Mouse (Mus musculus) mouse trophoblast stem cell (cell line): ENCODE data around the gene Rsu1.

Source experiments
- in situ Hi-C, 2 experiments: fragments of 300-500 bp; cut with MseI, MboI; formaldehyde crosslinking; loops; 2 replicates in 1 of 2; 3 replicates in 1 of 2; pipeline ENCODE4 v1.15.1; 2025

Gene Rsu1

GRCm38 (mm10) chr2:13080476-13080875 is 190.7 kb downstream of the Rsu1 start:
- in situ Hi-C loops = no loop called here

- in situ Hi-C loops = no loop called here
Observed at GRCm38 (mm10) chr2:13072243-13072642, 199.0 kb downstream of the Rsu1 start.

GRCm38 (mm10) chr2:13060426-13061170 is 210.6 kb downstream of the Rsu1 start:
- in situ Hi-C loops = no loop called here

- in situ Hi-C loops = no loop called here
Observed at GRCm38 (mm10) chr2:13048649-13049048, 222.6 kb downstream of the Rsu1 start.

- in situ Hi-C loops = no loop called here
Observed at GRCm38 (mm10) chr2:13044555-13044954, 226.7 kb downstream of the Rsu1 start.

- in situ Hi-C loops = no loop called here
Observed at GRCm38 (mm10) chr2:13039785-13040184, 231.4 kb downstream of the Rsu1 start.

- in situ Hi-C loops = no loop called here
Observed at GRCm38 (mm10) chr2:13038772-13039171, 232.4 kb downstream of the Rsu1 start.
